Mouse (Mus musculus) lung, postnatal 25 days (tissue): Measurements from ENCODE around the gene Senp6.
A peak's percentile ranks its signal among the peaks of the same experiment; 100 is the strongest.
"Not testable (repeated sequence)": the region's sequence is repeated elsewhere in the genome, so short reads cannot be mapped to it uniquely, and the experiment has no call there.

Experiments used
- DNase-seq: peaks from one replicate; pipeline ENCODE4 v3.0.0; 2022; ENCODE audit warnings: low spot score

The Senp6 gene

GRCm38 (mm10) chr9:80080941-80081340 is 14.2 kb downstream of the Senp6 start:
- peak; percentile 28 for DNase-seq

DNA sequence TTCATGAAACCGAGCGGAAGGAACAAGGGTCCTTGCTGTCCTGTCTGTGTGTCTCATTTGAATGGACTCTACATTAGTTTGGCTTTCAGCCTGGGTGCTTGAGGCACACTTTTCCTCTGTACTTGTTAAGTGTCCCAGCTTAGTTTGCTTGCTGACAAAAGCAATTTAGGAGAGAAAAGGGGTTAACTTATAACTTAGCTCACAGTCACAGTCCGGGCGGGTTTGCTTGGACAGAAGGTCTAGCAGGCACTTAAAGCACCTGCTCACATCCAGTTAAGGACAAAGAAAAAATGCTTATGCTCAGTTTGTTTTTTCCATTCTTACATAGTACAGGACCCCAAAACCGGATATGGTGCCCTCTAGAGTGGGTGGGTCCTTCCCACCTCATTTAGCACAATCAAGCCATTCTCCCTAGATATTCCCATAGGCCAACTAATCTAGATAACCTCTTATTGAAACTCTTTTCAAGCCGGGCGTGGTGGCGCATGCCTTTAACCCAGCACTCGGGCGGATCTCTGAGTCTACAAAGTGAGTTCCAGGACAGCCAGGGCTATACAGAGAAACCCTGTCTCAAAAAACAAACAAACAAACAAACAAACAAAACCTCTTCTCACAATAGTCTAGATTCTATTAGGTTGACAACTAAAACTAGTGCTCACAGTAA is 17.9 kb downstream of the Senp6 start:
- DNase-seq: no peak

- DNase-seq: peak; percentile 12
Observed at GRCm38 (mm10) chr9:80085665-80086064, 19.0 kb downstream of the Senp6 start.

DNA sequence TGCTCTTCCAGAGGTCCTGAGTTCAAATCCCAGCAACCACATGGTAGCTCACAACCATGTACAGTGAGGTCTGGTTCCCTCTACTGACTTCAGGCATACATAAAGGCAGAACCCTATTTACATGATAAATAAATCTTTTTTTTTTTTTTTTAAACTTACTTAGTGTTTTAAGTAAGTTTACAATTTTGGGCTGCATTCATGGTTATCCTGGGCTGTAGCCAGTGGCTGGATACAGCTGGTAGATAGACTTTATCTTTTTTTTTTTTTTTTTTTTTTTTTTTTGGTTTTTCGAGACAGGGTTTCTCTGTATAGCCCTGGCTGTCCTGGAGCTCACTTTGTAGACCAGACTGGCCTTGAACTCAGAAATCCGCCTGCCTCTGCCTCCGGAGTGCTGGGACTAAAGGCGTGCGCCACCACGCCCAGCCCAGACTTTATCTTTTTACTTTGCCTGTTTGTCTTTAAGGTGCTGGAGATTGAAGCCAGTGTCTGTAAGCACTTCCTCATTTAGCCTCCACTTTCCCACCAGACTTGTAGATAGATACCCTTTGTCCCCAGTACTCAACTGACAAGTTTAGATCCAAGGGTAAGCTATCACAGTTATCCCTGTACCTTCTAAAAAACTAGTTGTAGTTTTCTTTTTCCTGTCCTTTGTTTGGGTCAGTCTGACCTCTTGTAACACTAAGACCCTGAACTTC is 19.7 kb downstream of the Senp6 start:
- DNase-seq: not testable (repeated sequence)

GRCm38 (mm10) chr9:80089409-80089808 is 22.7 kb downstream of the Senp6 start:
- no peak for DNase-seq

GRCm38 (mm10) chr9:80096325-80096724 is 29.6 kb downstream of the Senp6 start:
- DNase-seq: no peak

GRCm38 (mm10) chr9:80145992-80146587 is 79.4 kb downstream of the Senp6 start:
- DNase-seq: no peak

DNA sequence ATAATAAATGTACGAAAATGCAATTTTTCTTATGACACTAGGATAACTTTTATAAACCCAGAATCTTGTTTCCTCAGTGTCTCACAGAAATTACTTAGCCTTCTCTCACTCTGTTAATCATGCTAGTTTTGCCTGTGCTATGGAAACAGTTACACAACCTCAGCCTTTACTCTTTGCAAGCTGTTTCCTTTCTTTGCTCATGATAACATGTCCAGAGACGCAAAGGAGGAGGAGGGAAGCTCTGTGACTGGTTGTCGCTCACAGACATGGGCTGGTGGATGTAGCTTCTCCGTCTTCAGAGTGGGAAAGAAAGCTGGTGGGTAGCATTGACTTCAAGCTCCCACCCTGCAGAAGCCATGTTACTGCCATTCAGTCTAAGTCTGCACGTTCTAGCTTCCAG is 82.9 kb downstream of the Senp6 start:
- no peak for DNase-seq

DNA sequence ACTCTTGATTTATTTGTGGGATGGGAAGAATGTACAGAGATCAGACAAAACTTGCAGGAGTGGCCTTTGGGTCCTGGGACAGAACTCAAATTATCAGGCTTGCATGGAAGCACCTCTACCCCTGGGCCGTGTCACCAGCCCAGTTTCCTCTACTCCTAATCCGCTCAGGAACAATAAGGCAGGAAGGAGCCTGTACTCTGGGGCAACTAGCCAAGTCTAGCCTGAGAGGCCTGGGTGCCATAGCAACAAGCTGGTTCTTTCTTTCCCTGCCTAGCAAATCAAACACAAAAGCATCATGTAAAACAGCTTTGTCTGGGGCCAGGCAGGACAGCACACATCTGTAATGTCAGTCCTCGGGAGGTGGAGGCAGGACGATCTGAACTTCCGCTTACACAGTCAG is 88.6 kb downstream of the Senp6 start:
- DNase-seq: peak; percentile 69

DNA sequence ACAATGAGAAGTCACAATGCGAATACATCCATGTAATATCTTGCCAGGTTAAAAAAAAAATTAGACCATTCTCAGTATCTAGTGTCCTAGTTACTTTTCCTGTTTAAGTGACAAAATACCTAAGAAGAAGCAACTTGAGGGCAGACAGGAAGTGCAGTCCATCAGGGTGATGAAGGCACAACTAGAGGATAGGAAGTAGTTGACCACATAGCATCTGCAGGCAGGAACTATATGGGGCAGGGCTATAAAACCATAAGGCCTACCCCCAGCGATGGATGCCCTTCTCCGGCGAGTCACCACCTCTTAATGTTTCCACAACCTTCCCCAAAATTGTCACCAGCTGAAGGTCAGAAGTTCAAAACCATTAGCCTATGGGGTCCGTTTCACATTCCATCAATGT is 90.1 kb downstream of the Senp6 start:
- DNase-seq: no peak

DNA sequence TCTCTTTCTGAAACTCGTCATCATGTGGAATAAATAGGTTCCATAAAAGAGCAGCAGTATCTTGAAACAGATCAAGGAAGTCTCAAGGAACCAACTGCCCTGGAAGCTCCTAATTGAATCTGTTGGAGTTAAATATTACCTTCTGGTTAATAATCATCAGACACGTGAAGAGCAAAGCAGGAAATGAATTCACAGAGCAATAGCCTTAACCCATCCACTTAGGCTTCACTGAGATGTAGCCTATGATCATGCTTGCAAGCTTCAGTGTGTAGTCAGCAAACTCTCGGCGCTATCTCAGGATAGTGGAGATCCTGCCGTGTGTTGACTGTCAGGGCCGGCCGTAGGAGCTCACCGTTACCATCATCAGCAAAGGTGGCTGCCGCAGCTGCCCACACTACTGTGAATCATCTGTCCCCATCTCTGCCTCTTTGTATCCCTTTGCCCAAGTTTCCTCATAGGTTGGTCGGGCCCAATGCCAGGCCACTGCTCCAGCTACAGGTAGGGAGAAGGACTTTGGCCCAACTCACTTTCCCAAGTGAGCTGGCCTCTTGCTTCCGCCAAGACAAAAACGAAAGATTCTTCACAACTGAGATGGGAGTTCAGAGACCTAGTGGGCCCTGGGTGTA is 91.2 kb downstream of the Senp6 start:
- no peak for DNase-seq

DNA sequence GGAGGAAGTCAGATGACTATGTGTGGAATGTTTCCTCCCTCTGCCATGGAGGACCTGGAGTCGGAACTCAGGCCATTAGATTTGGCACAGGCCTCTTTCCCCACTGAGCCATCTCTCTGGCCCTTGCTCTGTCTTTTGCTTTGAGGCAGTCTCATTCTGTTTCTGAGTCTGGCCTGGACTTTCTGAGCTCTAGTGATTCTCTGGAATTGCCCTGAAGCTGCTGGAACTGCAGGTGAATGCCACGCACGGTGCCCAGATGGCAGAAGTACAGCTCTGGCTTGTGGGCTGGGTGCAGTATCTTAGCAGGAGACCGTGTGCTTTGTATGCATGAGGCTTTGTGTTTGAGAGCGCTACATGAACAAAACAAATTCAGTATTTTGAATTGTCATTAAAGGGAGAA is 92.2 kb downstream of the Senp6 start:
- no peak for DNase-seq

GRCm38 (mm10) chr9:80161451-80161850 is 94.7 kb downstream of the Senp6 start:
- DNase-seq: no peak

DNA sequence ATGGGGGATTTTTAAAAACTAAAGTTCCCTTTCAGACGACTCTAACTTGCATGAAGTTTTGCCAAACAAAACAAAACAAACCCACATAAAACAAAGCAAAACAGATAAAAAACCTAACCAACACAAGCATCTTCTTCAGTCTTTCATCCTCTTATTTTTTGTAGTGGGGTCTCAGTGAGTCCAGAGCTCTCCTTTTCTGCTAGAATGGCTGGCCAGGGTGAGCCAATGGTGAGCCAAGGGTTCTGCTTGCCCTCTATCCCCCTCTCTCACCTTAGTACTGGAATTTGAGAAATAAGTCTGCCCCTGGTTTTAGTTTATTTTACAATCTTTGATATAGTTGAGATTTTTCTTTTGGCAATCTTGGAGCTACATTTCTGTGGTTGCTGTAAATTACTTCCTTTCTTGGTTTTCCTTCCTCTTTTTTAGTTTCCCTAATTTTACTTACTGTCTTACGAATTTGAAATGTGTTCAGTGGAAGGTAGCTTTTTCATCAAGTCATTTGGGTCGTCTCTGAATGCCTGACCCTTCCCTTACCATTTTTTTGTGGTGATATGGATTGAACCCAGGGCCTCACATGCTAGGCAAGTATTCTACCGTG is 96.5 kb downstream of the Senp6 start:
- no peak for DNase-seq

DNA sequence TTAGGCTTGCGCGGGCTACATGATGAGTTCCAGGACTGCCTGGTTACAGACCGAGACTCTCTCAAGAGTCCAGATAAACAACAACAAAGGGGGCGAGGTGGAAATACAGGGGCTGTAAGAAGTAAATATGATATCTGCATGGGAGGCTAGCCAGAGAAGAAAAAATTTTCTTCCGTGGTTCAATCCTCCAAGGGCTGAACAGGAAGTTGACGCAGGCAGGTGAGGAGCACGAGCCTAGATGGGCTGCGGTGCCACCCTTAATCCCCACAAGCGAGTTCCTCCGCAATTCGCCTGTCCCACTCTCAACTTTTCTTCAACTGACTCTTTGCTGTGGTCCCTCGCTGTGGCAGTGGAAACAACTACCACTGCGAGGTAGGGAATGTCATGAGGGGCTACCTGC is 97.5 kb downstream of the Senp6 start:
- no peak for DNase-seq

DNA sequence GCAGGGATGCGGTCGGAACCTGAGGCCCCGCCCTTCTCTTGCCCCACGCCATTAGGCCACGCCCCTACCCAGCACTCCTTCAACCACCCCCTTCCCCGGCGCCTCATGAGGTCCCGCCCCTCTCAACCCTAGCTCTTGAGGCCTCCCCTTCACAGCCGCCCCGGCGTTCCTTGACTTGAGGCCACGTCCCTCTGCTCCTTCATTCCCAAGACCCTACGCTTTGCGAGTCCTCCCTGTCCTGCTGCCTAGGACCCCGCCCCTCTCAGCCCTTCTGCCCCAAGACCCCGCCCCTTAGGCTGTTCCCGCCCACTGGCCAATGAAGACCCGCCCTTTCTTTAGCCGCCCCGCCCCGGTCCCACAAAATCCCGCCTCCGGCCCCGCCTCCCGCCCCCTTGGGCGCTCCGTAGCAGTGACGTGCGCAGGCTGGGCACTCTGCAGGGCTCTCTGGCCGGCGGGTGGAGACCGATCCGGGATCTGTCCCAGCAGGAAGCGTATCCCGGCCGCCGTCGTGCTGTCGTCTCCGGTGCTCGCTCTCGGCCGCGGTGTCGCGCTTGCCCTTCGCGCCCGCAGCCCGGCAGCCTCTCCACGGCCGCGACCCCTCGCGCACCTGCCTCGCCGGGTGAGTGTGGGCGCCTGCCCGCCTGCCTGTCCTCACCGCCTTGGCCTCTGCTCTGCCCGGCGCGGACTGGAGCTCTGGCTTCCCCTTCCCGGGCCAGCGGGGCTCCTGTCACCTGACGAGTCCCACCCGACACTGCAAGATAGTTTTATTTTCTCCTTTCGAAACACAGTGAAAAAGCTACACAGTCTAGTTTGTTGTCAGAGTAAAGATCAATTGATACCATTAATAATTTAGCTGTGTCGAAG is 98.1 kb downstream of the Senp6 start, which contains the start of gene Myo6:
Gene Myo6, plus strand, starts transcription at position 421 of the 864 bp plus-strand sequence.
- peak; percentile 92 for DNase-seq

- DNase-seq: no peak
Observed at GRCm38 (mm10) chr9:80165690-80166089, 99.0 kb downstream of the Senp6 start.

DNA sequence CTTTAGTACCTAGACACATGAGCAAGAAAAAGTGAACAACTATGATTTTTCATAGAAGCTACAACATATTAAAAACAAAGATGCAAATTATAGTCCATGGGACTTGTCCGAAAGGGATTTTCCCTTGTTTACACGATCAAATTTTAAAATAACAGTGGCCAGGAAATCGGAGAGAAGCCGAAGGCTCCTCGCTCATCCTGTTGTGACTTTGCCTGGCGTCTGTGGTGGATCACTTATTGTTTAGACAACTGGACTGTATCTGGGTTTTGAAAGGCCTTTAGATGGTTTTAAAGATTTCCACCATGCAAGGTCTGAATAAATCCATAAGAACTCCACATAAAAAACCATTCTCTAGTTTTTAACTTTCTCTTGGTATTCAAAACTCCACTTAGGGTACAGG is 99.7 kb downstream of the Senp6 start:
- no peak for DNase-seq

DNA sequence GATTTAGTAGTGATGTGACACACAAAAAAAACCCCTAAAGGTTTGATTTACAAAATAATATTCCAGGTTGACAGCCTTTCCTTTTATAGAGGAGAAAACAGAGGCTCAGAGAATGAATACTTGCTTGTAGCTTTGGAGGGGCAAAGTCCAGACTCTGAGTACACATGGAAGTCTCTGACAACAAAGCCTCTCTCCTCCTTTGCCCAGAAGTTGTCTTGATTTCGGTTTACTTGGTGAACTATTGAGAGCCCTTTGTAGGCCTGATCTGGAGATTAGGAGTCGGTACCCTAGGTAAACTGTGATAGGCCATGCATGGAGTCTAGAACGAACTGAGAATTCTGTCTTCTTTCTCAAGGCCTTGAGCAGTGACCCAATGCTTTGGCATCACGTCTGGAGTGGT is 100.4 kb downstream of the Senp6 start:
- DNase-seq: no peak

- no peak for DNase-seq
Observed at GRCm38 (mm10) chr9:80169551-80169950, 102.8 kb downstream of the Senp6 start.

DNA sequence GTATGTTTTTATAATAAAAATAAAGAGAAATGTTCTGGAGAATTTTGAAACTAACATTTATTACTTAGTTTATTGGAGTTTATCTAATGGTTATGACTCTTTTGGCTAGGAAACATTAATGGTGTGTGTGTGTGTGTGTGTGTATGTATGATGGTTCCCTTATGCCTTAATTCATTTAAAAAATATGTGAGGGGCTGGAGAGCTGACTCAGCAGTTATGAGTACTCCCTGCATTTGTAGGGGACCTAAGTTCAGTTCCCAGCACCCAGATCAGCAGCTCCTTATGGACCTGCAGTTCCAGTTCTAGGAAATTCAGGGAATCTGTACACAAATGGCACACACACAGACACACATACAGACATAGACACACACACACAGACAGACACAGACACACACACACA is 104.5 kb downstream of the Senp6 start:
- no peak for DNase-seq
